Mouse (Mus musculus) induced T-regulatory cell, adult 2 months (primary cell): ENCODE measurements at regions not wholly inside any gene's neighbourhood (a gene's known extent, or its start where the extent isn't known, plus 50 kb on each side); places are given as distances from the start of the nearest gene placed in this dataset.

Experiments used
- DNase-seq: peaks from one replicate; pipeline ENCODE4 v3.0.0-alpha.2; 2012; ENCODE audit warnings: low read depth

- peak; percentile 47 for DNase-seq
Observed at GRCm38 (mm10) chr6:53143846-53144584, 75.6 kb upstream of the Jazf1 start.

DNA sequence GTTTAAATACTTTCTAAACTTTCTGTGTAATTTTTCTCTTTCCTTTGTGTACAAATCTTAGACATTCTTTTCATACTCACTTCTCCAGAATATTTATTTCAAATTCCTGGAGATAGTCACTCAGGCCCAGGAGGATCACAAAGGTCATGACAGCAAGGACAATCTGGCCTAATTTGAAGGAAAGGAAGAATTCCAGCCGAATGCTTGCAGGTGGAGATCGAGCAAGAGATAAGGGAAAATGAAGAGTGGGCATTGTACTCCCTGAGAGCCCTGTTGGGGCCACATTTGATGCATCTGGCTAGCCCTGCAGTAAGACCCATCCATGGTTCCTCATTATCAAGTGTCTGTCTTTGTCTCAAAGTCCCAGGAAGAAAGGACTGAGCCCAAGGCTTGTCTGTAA lies 66.0 kb upstream of the Jazf1 start:
- DNase-seq: no peak

GRCm38 (mm10) chr6:53130717-53131330 lies 62.4 kb upstream of the Jazf1 start:
- DNase-seq: no peak

DNA sequence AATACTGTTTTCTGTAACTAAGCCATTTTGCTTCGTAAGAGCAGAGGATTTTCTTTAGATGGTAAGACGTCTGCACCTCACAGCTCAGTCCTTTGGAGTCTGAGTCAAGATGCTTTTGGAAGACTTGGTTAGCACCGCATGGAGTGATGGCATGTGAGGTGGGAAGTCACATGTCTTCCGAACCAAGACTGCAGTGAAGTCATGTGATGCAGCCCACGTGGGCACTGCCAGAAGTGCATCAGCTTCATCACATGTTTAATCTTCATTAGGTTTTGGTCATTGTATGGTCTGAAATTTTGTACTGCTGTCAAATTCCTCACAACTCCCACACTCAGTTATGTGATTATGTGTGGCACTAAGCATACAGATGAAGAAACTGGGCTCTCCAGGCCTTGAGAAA lies 58.3 kb upstream of the Jazf1 start:
- no peak for DNase-seq

DNA sequence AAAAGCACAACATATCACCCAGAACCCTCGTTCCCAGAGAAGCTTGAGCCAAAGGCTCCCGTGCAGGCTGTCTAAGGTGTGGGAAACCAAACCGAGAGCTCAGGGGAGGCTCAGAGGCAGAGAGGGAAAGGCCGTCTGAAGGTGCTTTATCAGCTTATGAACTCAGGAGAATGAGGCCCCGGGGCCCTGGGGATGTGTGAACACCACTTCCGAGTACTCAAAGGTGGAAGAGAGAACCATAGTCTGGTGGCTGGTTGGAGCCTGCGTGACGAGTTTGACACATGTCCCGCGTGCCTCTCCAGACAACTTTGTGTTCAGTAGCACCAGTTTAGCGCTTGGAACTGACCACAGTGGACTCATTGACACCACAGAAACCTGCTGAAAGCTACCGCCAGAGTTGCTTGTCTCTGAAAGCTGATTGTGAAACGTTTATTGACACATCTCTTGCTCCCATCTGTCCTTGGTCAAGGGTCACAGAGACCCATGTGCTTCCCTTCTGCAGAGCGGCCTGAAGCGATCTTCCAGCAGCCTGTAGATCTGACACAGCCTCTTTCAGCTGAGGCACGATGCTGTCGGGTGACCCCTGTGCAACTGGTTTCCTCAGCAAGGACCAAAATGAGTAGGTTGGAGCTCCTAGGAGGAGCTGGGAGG lies 56.5 kb upstream of the Jazf1 start:
- no peak for DNase-seq

DNA sequence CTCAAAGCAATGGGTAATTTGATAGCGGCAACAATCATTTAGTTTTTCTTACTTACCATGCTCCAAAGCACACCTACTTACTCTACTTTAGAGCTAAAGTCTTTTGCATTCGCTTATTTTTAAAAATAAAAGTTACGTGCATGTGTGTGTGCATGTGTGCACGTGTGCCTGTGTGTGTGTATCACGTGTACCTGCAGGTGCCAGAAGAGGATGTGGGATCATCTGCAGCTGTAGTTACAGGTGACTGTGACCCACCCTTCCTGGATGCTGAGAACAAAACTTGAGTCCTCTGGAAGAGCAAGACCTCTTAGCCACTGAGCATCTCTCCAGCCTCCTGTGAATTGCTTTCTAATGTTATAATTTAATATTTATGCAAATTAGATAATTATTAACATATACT lies 52.0 kb upstream of the Jazf1 start:
- DNase-seq: no peak
